16 mouse cellular contexts compared by ENCODE assay signal in the genomic region with DNA sequence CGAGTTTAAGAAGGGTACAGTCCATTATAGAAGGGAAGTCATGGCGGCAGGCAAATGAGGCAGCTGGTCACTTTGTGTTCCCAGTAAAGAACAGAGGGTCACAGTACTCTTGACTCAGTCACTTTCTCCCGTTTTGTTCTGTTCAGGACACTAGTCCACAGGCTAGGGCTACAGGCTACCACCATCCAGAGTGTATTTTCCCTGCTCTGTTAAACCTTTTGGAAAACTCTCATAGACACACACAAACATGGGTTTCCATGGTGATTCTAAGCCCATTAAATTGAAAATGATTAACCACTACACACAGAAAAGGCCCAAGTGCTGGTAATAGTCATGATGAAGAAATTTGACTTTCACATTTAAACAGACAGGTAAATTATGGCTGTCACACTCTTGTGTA.
"Had no signal": no experiment of that assay in that cellular context is flagged by ENCODE, and none has a peak within 500 bp of the region (broad histone marks: within the 10 kb centered on the region; RNA-seq: fewer than 3 reads in every experiment).

No protein-coding gene starts in this region.

- H3K9me3 ChIP-seq: midbrain, embryonic 10.5 days; midbrain, embryonic 12.5 days; neural tube, embryonic 12.5 days; stomach, embryonic 15.5 days had no signal

- H3K4me1 ChIP-seq: midbrain, embryonic 10.5 days; midbrain, embryonic 12.5 days; neural tube, embryonic 12.5 days; stomach, embryonic 15.5 days had no signal

- DNase-seq: lung, adult 18-20 months; lung, embryonic 14.5 days; lung, postnatal 10 days; lung, postnatal 4 days; midbrain, embryonic 14.5 days; right cerebral cortex, postnatal 14 days; thymus, adult 2 months; thymus, postnatal 25 days; thymus, postnatal 4 days had no signal

- H3K4me3 ChIP-seq: midbrain, embryonic 10.5 days; midbrain, embryonic 12.5 days; myocyte; neural tube, embryonic 12.5 days; stomach, embryonic 15.5 days had no signal

- H3K27me3 ChIP-seq: midbrain, embryonic 12.5 days; neural tube, embryonic 12.5 days; stomach, embryonic 15.5 days had no signal

- H3K36me3 ChIP-seq: midbrain, embryonic 10.5 days; midbrain, embryonic 12.5 days; neural tube, embryonic 12.5 days; stomach, embryonic 15.5 days had no signal

- H3K4me2 ChIP-seq: lung, embryonic 14.5 days; midbrain, embryonic 12.5 days; neural tube, embryonic 12.5 days; stomach, embryonic 15.5 days had no signal

- ATAC-seq: midbrain, embryonic 16.5 days had no signal

- H3K9ac ChIP-seq: lung, embryonic 14.5 days; midbrain, embryonic 12.5 days; neural tube, embryonic 12.5 days; stomach, embryonic 15.5 days had no signal

- H3K27ac ChIP-seq: midbrain, embryonic 10.5 days; midbrain, embryonic 12.5 days; neural tube, embryonic 12.5 days; stomach, embryonic 15.5 days; stomach, postnatal 0 days had no signal
